Mouse (Mus musculus) neural tube, embryonic 11.5 days (tissue): ENCODE measurements around the gene Slc7a10. TPM values are rescaled to one million over a fixed set of nuclear protein-coding genes. Genes with fewer than 3 reads are reported as not detected.

Experiments used
- ATAC-seq: fragments of 200-750 bp; cut with Nextera tagmentation; 2 replicates; pipeline ENCODE4 v1.8.0; 2017; ENCODE audit warnings: moderate number of reproducible peaks, mild to moderate bottlenecking, moderate TSS enrichment, moderate library complexity; ENCODE audit not compliant: insufficient read depth, low FRiP score, low TSS enrichment
- DNase-seq: peaks from one replicate; pipeline ENCODE4 v3.0.0-alpha.2; 2015; ENCODE audit warnings: low spot score
- H3K27ac ChIP-seq: fragments of 300-500 bp; sonication (generic); 2 replicates; pipeline ENCODE4 v1.5.1; 2014; ENCODE audit warnings: low read depth, mild to moderate bottlenecking, low read length
- H3K27me3 ChIP-seq: fragments of 300-500 bp; sonication (generic); 2 replicates; pipeline ENCODE4 v1.6.1; 2014; ENCODE audit warnings: mild to moderate bottlenecking, low read length, mixed read lengths; ENCODE audit not compliant: control insufficient read depth, insufficient read depth
- H3K36me3 ChIP-seq: fragments of 300-500 bp; sonication (generic); 2 replicates; pipeline ENCODE4 v1.6.1; 2014; ENCODE audit warnings: mild to moderate bottlenecking, low read length, moderate library complexity, mixed read lengths; ENCODE audit not compliant: control insufficient read depth, insufficient read depth
- H3K4me1 ChIP-seq: fragments of 300-500 bp; sonication (generic); 2 replicates; pipeline ENCODE4 v1.6.1; 2014; ENCODE audit warnings: low read length, mixed read lengths; ENCODE audit not compliant: control insufficient read depth, insufficient read depth
- H3K4me2 ChIP-seq: fragments of 300-500 bp; sonication (generic); 2 replicates; pipeline ENCODE4 v1.6.1; 2014; ENCODE audit warnings: low read depth, mild to moderate bottlenecking, moderate library complexity
- H3K4me3 ChIP-seq: fragments of 300-500 bp; sonication (generic); 2 replicates; pipeline ENCODE4 v1.5.1; 2014; ENCODE audit warnings: low read depth, low read length
- H3K9ac ChIP-seq: fragments of 300-500 bp; sonication (generic); 2 replicates; pipeline ENCODE4 v1.6.1; 2014; ENCODE audit warnings: mild to moderate bottlenecking, low read length
- H3K9me3 ChIP-seq: fragments of 300-500 bp; sonication (generic); 2 replicates; pipeline ENCODE4 v1.6.1; 2016; ENCODE audit warnings: low read length; ENCODE audit not compliant: control insufficient read depth
- WGBS: fragments of 180-500 bp; shearing (Covaris S2); extraction: QIAGEN DNeasy Blood & Tissue Kit; methylation state at CpG from one replicate; pipeline ENCODE4 v1.1.7; 2014; 5-methylcytosine and 5-hydroxymethylcytosine counted together
- polyA plus RNA-seq: library from polyadenylated mRNA; unstranded; fragments of >200 nt; fragmentation: Nextera tagmentation; extraction: Ambion mirVana; gene quantifications from 2 replicates; pipeline ENCODE4 v1.2.1, GENCODE M21; 2014

Gene Slc7a10
- polyA plus RNA-seq: 0.25 and 0.89 TPM in 2 replicates

- H3K27ac ChIP-seq: no peak within 1 kb of the TSS
- peak within 1 kb of the TSS; percentile 31 for H3K4me3 ChIP-seq
- no peaks in the 10 kb centered on the region for H3K36me3 ChIP-seq
- ATAC-seq (no peak), DNase-seq (no peak)
- under 1% methylated on average over 42 of the region's 43 CpGs for WGBS
- peaks cover 38% of the 10 kb centered on the region for H3K27me3 ChIP-seq
- H3K9ac ChIP-seq: peak within 1 kb of the TSS; percentile 23; the same call in 1 of the 2 replicates
- H3K4me2 ChIP-seq: peak within 1 kb of the TSS; percentile 51
- H3K9me3 ChIP-seq: no peaks in the 10 kb centered on the region
- H3K4me1 ChIP-seq: peaks cover 6% of the 10 kb centered on the region; the same call in 1 of the 2 replicates
These were observed at the start of gene Slc7a10 for GRCm38 (mm10) chr7:35185889-35186569. TSS of gene Slc7a10 (plus strand) at chr7:35186385.

- no peak overlapping the region for H3K4me2 ChIP-seq
- H3K4me3 ChIP-seq: no peak overlapping the region
- no peak overlapping the region for H3K27ac ChIP-seq
- no peaks in the 10 kb centered on the region for H3K36me3 ChIP-seq
- DNase-seq (no peak), ATAC-seq (no peak)
- H3K4me1 ChIP-seq: no peaks in the 10 kb centered on the region
- no peaks in the 10 kb centered on the region for H3K9me3 ChIP-seq
- H3K9ac ChIP-seq: no peak overlapping the region
- no peaks in the 10 kb centered on the region for H3K27me3 ChIP-seq
- WGBS: 100% methylated on average over 1 of the region's 1 CpGs
These were observed 48.7 kb upstream of the Slc7a10 start for GRCm38 (mm10) chr7:35137524-35137923.

DNA sequence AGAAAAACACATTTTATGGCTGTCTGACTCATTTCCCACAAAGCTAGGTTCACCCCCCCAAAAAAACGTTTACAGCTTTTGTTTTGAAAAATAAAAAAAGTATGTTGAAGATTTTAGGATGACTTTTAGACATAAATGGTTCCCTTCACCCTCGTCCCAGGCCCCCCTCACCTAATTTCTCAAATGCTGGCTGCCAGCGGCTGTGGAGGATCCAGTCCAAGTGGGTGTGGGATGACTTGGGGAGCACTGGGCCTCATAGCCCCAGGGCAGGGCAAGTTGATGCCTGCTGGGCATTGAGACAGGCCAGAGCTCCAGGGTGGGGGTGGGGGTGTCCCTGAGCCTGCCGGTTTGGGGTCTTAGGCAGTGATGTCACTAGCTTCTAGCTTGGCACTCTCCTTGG, 47.7 kb upstream of the Slc7a10 start:
- Histone ChIP-seq H3K27me3 (no peaks in the 10 kb centered on the region), H3K9me3 (no peaks in the 10 kb centered on the region), H3K27ac (no peak overlapping the region), H3K9ac (no peak overlapping the region), H3K36me3 (no peaks in the 10 kb centered on the region), H3K4me1 (no peaks in the 10 kb centered on the region), H3K4me3 (no peak overlapping the region), H3K4me2 (no peak overlapping the region)
- DNase-seq: no peak
- no peak for ATAC-seq
- WGBS: 69% methylated on average over 4 of the region's 4 CpGs

GRCm38 (mm10) chr7:35139880-35140279, 46.3 kb upstream of the Slc7a10 start:
- DNase-seq (no peak), ATAC-seq (no peak)
- Histone ChIP-seq H3K4me2 (no peak overlapping the region), H3K4me3 (no peak overlapping the region), H3K27me3 (no peaks in the 10 kb centered on the region), H3K27ac (no peak overlapping the region), H3K36me3 (no peaks in the 10 kb centered on the region), H3K9me3 (no peaks in the 10 kb centered on the region), H3K4me1 (no peaks in the 10 kb centered on the region), H3K9ac (no peak overlapping the region)
- WGBS: 88% methylated on average over 5 of the region's 5 CpGs

GRCm38 (mm10) chr7:35141519-35141918, 44.7 kb upstream of the Slc7a10 start:
- DNase-seq: no peak
- ATAC-seq: no peak
- no peak overlapping the region for H3K4me3 ChIP-seq

GRCm38 (mm10) chr7:35142522-35142921, 43.7 kb upstream of the Slc7a10 start:
- Histone ChIP-seq H3K4me3 (no peak overlapping the region), H3K4me2 (no peak overlapping the region), H3K9ac (no peak overlapping the region), H3K9me3 (no peaks in the 10 kb centered on the region), H3K27ac (no peak overlapping the region), H3K27me3 (no peaks in the 10 kb centered on the region), H3K36me3 (no peaks in the 10 kb centered on the region), H3K4me1 (no peaks in the 10 kb centered on the region)
- ATAC-seq (no peak), DNase-seq (no peak)
- WGBS: 76% methylated on average over 8 of the region's 8 CpGs

More at GRCm38 (mm10) chr7:35141519-35141918, 44.7 kb upstream of the Slc7a10 start:
- Histone ChIP-seq H3K9ac (no peak overlapping the region), H3K36me3 (no peaks in the 10 kb centered on the region), H3K4me1 (no peaks in the 10 kb centered on the region), H3K27ac (no peak overlapping the region), H3K9me3 (no peaks in the 10 kb centered on the region), H3K27me3 (no peaks in the 10 kb centered on the region), H3K4me2 (no peak overlapping the region)
- WGBS: 79% methylated on average over 5 of the region's 5 CpGs

- Histone ChIP-seq H3K4me1 (no peaks in the 10 kb centered on the region), H3K27ac (no peak overlapping the region), H3K4me2 (no peak overlapping the region), H3K9ac (no peak overlapping the region), H3K27me3 (no peaks in the 10 kb centered on the region), H3K36me3 (no peaks in the 10 kb centered on the region), H3K4me3 (no peak overlapping the region), H3K9me3 (no peaks in the 10 kb centered on the region)
- 68% methylated on average over 6 of the region's 6 CpGs for WGBS
- ATAC-seq (no peak), DNase-seq (no peak)
These were observed 42.1 kb upstream of the Slc7a10 start for GRCm38 (mm10) chr7:35143864-35144618.

GRCm38 (mm10) chr7:35145068-35145467, 41.1 kb upstream of the Slc7a10 start:
- Histone ChIP-seq H3K4me3 (no peak overlapping the region), H3K36me3 (no peaks in the 10 kb centered on the region), H3K27me3 (no peaks in the 10 kb centered on the region), H3K4me1 (no peaks in the 10 kb centered on the region), H3K9ac (no peak overlapping the region), H3K9me3 (no peaks in the 10 kb centered on the region), H3K4me2 (no peak overlapping the region), H3K27ac (no peak overlapping the region)
- no peak for DNase-seq
- WGBS: 83% methylated on average over 9 of the region's 9 CpGs
- ATAC-seq: no peak

GRCm38 (mm10) chr7:35146269-35146668, 39.9 kb upstream of the Slc7a10 start:
- DNase-seq: no peak
- H3K4me1 ChIP-seq: no peaks in the 10 kb centered on the region
- 85% methylated on average over 10 of the region's 10 CpGs for WGBS
- no peak overlapping the region for H3K4me3 ChIP-seq
- no peaks in the 10 kb centered on the region for H3K36me3 ChIP-seq
- no peak for ATAC-seq
- H3K9me3 ChIP-seq: no peaks in the 10 kb centered on the region
- H3K9ac ChIP-seq: no peak overlapping the region
- no peak overlapping the region for H3K4me2 ChIP-seq
- no peak overlapping the region for H3K27ac ChIP-seq
- no peaks in the 10 kb centered on the region for H3K27me3 ChIP-seq
